ENCODE assay signal across 8 mouse cellular contexts in genomic region chr2:12300449-12301228, GRCm38 (mm10). TPM values are rescaled to one million over a fixed set of nuclear protein-coding genes. Genes with fewer than 3 reads are reported as not detected.
DNase-seq lines count a peak whose midpoint lies in the region; ATAC-seq and TF ChIP-seq lines count a peak whose summit lies in the region.

No protein-coding gene starts in this region.

- no peaks in the 10 kb centered on the region for H3K9me3 ChIP-seq in embryonic facial prominence, embryonic 15.5 days (replicated peaks)
- H3K9me3 ChIP-seq in kidney, embryonic 15.5 days (replicated peaks), result no peaks in the 10 kb centered on the region
- H3K9me3 ChIP-seq in midbrain, postnatal 0 days (ENCODE audit: low read length), result no peaks in the 10 kb centered on the region

- H3K36me3 ChIP-seq in embryonic facial prominence, embryonic 15.5 days, result no peaks in the 10 kb centered on the region
- no peaks in the 10 kb centered on the region for H3K36me3 ChIP-seq in kidney, embryonic 15.5 days
- H3K36me3 ChIP-seq in midbrain, postnatal 0 days (ENCODE audit: insufficient read depth, low read length), result no peaks in the 10 kb centered on the region

- H3K4me3 ChIP-seq in embryonic facial prominence, embryonic 15.5 days (replicated peaks), result peak overlapping the region; percentile 70
- peak overlapping the region; percentile 56 for H3K4me3 ChIP-seq in kidney, embryonic 15.5 days (replicated peaks)
- H3K4me3 ChIP-seq in midbrain, postnatal 0 days (ENCODE audit: low read depth, low read length), result peak overlapping the region; percentile 73

- peaks cover 6% of the 10 kb centered on the region; the same call in 1 of the 2 replicates for H3K27me3 ChIP-seq in embryonic facial prominence, embryonic 15.5 days
- H3K27me3 ChIP-seq in kidney, embryonic 15.5 days, result peaks cover 8% of the 10 kb centered on the region; the same call in 1 of the 2 replicates
- H3K27me3 ChIP-seq in midbrain, postnatal 0 days (ENCODE audit: insufficient read depth, low read length), result peaks cover 6% of the 10 kb centered on the region; the same call in 1 of the 2 replicates

- H3K4me2 ChIP-seq in embryonic facial prominence, embryonic 15.5 days (replicated peaks), result peak overlapping the region; percentile 92
- peak overlapping the region; percentile 88 for H3K4me2 ChIP-seq in kidney, embryonic 15.5 days
- peak overlapping the region; percentile 85 for H3K4me2 ChIP-seq in midbrain, postnatal 0 days (ENCODE audit: low read depth, low read length, poor library complexity, severe bottlenecking)

- 51% methylated on average over 15 of the region's 15 CpGs for WGBS in embryonic facial prominence, embryonic 15.5 days
- 46% methylated on average over 15 of the region's 15 CpGs for WGBS in kidney, embryonic 15.5 days
- WGBS in midbrain, postnatal 0 days, result 73% methylated on average over 15 of the region's 15 CpGs

- H3K4me1 ChIP-seq in embryonic facial prominence, embryonic 15.5 days, result 0 out of 2 replicates have a peak, but pooled peaks cover 7% of the 10 kb centered on the region
- peaks cover 12% of the 10 kb centered on the region; the same call in 1 of the 2 replicates for H3K4me1 ChIP-seq in kidney, embryonic 15.5 days
- H3K4me1 ChIP-seq in midbrain, postnatal 0 days (ENCODE audit: insufficient read depth, low read length), result peaks cover 5% of the 10 kb centered on the region; the same call in 1 of the 2 replicates

- TF ChIP-seq CTCF in midbrain, postnatal 0 days (IDR thresholded peaks at IDR 0.05), result no peak

- peak overlapping the region; percentile 55; the same call in 1 of the 2 replicates for H3K27ac ChIP-seq in embryonic facial prominence, embryonic 15.5 days (replicated peaks)
- peak overlapping the region; percentile 69 for H3K27ac ChIP-seq in kidney, embryonic 15.5 days
- no peak overlapping the region for H3K27ac ChIP-seq in midbrain, postnatal 0 days (ENCODE audit: low read depth, low read length)

- H3K9ac ChIP-seq in embryonic facial prominence, embryonic 15.5 days, result no peak overlapping the region
- H3K9ac ChIP-seq in kidney, embryonic 15.5 days, result peak overlapping the region; percentile 65
- H3K9ac ChIP-seq in midbrain, postnatal 0 days (replicated peaks; ENCODE audit: low read length, poor library complexity, severe bottlenecking), result no peak overlapping the region

- peak; percentile 6 for DNase-seq in kidney, adult 11 months
- DNase-seq in kidney, adult 8-10 months, result no peak
- DNase-seq in midbrain, postnatal 0 days (ENCODE audit: low spot score), result no peak
- DNase-seq in left cerebral cortex, adult 11 months (ENCODE audit: low spot score), result no peak
- no peak for DNase-seq in adrenal gland, adult 2 months

- ATAC-seq in embryonic facial prominence, embryonic 15.5 days (ENCODE audit: insufficient number of reproducible peaks, low FRiP score, low TSS enrichment, low read depth), result no peak
- ATAC-seq in kidney, embryonic 15.5 days (replicated peaks; ENCODE audit: low FRiP score), result peak; percentile 37; the same call in 1 of the 2 replicates
- peak; percentile 22; the same call in 1 of the 2 replicates for ATAC-seq in midbrain, postnatal 0 days (ENCODE audit: low FRiP score)
- ATAC-seq in megakaryocyte-erythroid progenitor cell, adult 5-6 weeks (replicated peaks; ENCODE audit: low FRiP score, low TSS enrichment, poor library complexity, severe bottlenecking), result no peak

RNA-seq across cellular contexts. Expression of gene Itga8, which starts 1.1 kb away (rescaled TPM):
- polyA plus RNA-seq in embryonic facial prominence, embryonic 15.5 days (2015; fragmentation: Nextera tagmentation; extraction: Ambion mirVana), result 17.8 and 18.6 TPM in 2 replicates
- 39.1 and 39.8 TPM in 2 replicates for polyA plus RNA-seq in kidney, embryonic 15.5 days (2015; fragmentation: Nextera tagmentation; extraction: Ambion mirVana)
- total RNA-seq in midbrain, postnatal 0 days (2014; rRNA removed), result 3.6 and 5.4 TPM in 2 replicates
- 1.3 and 1.4 TPM in 2 replicates for polyA plus RNA-seq in midbrain, postnatal 0 days (2015; fragmentation: Nextera tagmentation; extraction: Ambion mirVana)
- not detected in 2 replicates for total RNA-seq in megakaryocyte-erythroid progenitor cell, adult 5-6 weeks (2014; fragmentation: Nextera tagmentation)
- total RNA-seq in megakaryocyte-erythroid progenitor cell, adult 5-6 weeks (2017), result 0.76 TPM in 1 of 2 replicates, not detected in the other
- 10 to 100 TPM; 16.8 to 18.3 TPM for total RNA-seq in adrenal gland, adult 2 months (2021)
- 9.8 and 10.9 TPM in 2 replicates for polyA plus RNA-seq in adrenal gland, adult 2 months (2012; rRNA removed)

Comparison
In these comparisons a context has a peak if more than half of its experiments do, and no peak if none do; other contexts are left out.
1. ATAC-seq: peak in kidney, embryonic 15.5 days (single experiment) and midbrain, postnatal 0 days (single experiment); none in embryonic facial prominence, embryonic 15.5 days (single experiment) and megakaryocyte-erythroid progenitor cell, adult 5-6 weeks (single experiment).
2. Peak in every context shown above with its lines, with median percentiles within 50 percentile points of each other: H3K4me2 ChIP-seq and H3K4me3 ChIP-seq.